Mouse (Mus musculus) adrenal gland (tissue): ENCODE measurements at regions not wholly inside any gene's neighbourhood (a gene's known extent, or its start where the extent isn't known, plus 50 kb on each side); places are given as distances from the start of the nearest gene placed in this dataset.

Experiments
- intact Hi-C: fragments of 180-260 bp; cut with DNase I; formaldehyde crosslinking; loops from one replicate; pipeline ENCODE4 v1.15.1; 2025

- intact Hi-C loops, result no loop called here
Observed at GRCm38 (mm10) chr16:91156506-91156905, 61.6 kb upstream of the 4932438H23Rik start.

- intact Hi-C loops, result loop anchor here (5.0 kb wide), 2 partner anchors 73 to 152 kb away; no protein-coding TSS in a partner anchor
Observed at GRCm38 (mm10) chr16:91160679-91161078, 64.6 kb upstream of the Olig2 start.

DNA sequence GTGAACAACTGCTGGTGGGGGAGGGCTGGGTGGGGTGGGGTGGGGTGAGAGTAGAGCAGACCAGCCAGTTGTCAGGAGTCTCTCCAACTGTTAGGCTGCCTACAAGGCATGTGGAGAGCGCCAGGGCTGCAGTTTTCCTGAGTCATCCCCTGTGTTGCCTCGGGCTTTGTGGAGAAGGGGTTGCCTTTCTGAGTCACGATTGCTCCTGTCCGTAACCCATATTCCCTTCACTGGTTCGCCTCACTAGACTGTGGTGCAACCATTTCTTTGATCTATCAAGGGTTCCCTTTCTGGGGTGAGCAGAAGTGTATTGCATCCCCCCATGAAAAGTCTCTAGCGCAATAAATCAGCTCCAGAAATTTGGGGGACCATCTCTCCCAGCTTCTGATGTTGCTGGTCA, 63.6 kb upstream of the Olig2 start:
- intact Hi-C loops, result loop anchor here (5.0 kb wide), 2 partner anchors 74 to 151 kb away; no protein-coding TSS in a partner anchor

DNA sequence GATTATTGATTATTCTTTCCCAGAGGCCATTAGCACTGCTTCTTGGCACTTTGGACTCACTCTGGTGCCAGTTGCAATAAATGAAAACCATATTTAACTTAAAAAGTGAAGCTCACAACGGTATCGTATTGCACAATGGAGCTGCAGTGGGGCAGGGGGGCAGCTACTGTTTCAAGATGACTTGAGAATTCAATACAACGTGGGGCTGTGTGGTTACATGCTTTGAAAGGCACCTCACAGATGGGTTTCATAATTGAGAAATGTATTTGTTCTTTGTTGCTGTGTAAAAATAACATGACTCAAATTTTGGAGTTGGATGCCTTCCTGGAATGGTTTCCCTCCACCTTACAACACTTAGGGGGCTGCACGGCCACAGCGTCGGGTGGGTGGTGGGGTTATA, 62.9 kb upstream of the Olig2 start:
- intact Hi-C loops, result loop anchor here (5.0 kb wide), 2 partner anchors 75 to 150 kb away; no protein-coding TSS in a partner anchor

DNA sequence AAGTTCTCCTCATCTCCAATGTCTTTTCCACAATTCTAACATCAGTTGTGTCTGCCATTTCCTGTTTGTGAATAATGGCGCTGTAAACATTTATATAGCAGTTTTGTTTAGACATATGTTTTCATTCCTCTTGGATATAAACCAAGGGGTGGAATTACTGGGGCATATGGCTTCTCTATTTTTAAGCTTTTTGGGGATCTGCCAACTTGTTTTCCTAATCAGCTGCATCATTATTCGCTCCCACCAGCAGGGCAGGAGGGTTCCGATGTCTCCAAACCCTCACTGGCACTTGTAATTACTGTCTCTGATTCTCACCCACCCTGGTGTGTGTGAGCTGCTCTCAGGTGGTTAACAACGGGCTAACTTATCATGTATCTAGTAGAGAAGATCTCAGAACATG, 59.4 kb upstream of the Olig2 start:
- intact Hi-C loops, result no loop called here

DNA sequence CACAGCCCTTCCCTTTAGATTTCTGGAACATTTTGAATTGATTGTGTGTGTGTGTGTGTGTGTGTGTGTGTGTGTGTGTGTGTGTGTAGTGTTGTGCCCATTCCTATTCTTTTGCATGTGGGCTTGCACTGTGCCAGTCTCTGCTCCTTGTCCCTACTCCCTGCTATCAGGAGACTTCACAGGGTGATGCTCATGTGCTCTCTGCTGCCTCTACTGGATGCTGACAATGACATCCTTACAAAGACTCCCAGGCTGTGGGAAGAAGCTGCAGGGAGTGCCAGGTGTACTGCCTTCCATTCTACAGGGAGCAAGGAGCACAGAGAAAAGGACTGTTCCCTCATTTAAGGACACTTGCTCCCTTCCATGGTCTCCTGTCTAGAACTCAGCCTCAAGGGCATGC, 58.4 kb upstream of the Olig2 start:
- intact Hi-C loops, result no loop called here

DNA sequence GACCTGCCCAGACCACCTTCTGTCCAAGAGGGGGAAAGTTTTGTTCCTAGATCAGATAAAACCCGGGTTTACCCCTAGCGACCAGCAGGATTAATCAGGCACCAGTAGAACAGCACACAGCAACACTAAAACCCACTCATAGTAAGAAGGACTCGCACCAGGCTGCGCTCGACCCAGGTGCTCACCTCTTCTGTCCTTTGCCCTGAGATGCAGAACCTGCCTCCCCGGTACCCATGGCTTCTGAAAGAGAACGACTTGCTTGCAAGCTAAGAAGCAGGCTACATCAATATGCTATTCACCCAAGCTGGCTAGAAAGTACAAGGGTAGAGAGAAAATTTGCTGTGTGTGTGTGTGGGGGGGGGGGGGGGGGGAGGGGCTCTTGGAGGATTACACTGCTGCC, 56.9 kb upstream of the Olig2 start:
- intact Hi-C loops, result no loop called here

DNA sequence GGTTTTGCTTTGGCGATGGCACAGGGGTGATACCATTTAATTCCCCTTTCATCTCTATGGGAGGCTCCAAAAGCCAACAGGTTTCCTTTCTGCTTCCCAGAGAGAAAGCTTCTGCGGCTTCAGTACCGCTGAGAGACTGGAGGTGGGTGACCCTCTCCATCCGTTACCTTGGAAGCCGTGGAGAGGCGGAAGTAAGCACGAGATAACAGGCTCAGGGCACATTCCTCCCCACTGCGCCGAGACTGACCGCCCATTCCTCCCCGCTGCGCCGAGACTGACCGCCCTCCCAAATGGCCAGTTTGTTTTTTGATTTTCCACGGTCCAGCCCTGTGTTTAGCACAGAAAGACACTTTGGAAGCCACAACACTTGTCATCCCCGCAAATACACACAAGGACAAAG, 55.4 kb upstream of the Olig2 start:
- intact Hi-C loops, result no loop called here

GRCm38 (mm10) chr16:91171911-91172440, 53.3 kb upstream of the Olig2 start:
- intact Hi-C loops, result no loop called here

DNA sequence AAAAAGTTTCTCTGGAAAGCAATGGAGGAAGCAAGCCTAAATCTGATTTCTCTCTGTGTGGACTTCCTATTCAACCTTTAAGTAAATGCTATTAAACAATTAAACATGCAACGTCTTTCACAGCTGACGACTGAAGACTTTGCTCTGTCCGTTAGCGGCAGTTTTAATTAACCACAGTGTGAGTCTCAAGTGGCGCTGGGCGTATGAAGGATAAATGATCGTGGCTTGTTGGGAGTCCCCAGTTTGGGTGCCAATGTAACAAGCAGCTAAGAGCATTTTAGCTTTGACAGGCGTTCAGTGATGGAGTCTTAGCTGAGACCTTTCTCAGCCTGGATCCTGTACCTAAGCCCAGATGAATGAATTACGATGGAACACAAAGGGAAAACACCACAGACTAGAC, 52.7 kb upstream of the Olig2 start:
- intact Hi-C loops, result no loop called here

GRCm38 (mm10) chr16:91173241-91173640, 52.0 kb upstream of the Olig2 start:
- intact Hi-C loops, result no loop called here

GRCm38 (mm10) chr16:91173870-91174278, 51.4 kb upstream of the Olig2 start:
- intact Hi-C loops, result no loop called here

DNA sequence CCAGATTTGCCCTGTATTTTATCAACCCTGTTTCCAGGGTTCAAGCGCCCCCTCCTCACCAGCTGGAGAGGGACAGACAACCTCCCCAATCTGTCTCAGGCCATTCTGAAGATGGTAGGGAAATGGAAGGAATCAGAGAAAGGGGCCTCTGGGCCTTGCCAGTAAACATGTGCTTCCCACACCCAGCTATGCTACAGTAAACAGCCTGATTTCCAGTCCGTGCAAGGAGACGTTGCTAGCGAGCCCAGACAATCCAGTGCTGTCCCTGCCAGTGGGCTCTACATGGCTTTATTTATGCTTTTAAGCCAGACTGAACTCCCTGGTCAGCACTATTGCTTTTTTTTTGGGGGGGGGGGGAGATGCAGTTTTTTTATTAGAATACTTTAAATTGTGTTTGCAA, 50.9 kb upstream of the Olig2 start:
- intact Hi-C loops, result no loop called here
